Mouse (Mus musculus): ENCODE measurements around the gene Gys2. TPM values are rescaled to one million over a fixed set of nuclear protein-coding genes. Genes with fewer than 3 reads are reported as not detected.
A peak's percentile ranks its signal among the peaks of the same experiment; 100 is the strongest.

The Gys2 gene
- polyA plus RNA-seq, 1 experiment from 2014 or later = 0.11 TPM

DNA sequence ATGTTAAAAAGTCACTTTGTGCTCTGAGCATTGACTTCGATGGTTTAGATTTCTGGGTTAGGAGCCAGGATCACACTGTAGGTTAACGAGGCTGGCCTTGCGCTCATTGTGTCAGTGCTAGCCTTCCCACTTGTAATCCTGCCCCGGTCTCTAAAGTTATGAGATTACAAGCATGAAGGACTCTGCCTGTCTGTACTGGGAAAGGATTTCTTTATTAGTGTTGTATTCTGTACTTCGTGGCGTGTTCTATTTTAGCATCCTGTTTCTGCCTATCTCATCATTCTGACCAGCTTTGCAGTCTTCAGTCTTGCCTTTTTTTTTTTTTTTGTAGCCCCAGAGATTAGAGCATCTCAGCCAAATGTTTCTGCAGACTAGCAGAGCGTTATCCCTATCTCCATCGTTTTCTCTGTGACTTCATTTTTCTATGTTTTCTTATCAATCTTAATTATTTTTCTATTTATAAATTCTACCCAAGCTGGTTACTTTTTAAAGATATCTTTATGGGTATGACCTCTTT, 85.1 kb downstream of the Gys2 start:
- no peak for ATAC-seq (replicated peaks; ENCODE audit: extremely low read depth, insufficient read depth, low FRiP score)
- Histone ChIP-seq H3K4me1 (ENCODE audit: control insufficient read depth, insufficient read depth, low read length) (peaks cover 13% of the 10 kb centered on the region), H3K9ac (ENCODE audit: low read length) (peak overlapping the region; percentile 83), H3K4me3 (ENCODE audit: low read length) (peak overlapping the region; percentile 78), H3K27me3 (ENCODE audit: control insufficient read depth, insufficient read depth, low read length) (no peaks in the 10 kb centered on the region), H3K27ac (ENCODE audit: low read length) (no peak overlapping the region), H3K36me3 (ENCODE audit: control insufficient read depth, insufficient read depth) (no peaks in the 10 kb centered on the region), H3K4me2 (ENCODE audit: low read depth, low read length) (peak overlapping the region; percentile 77), H3K9me3 (replicated peaks; ENCODE audit: control insufficient read depth, low read length) (no peaks in the 10 kb centered on the region)
- WGBS = 7% methylated on average over 8 of the region's 8 CpGs

- peak within 1 kb of the TSS; percentile 91 for H3K4me2 ChIP-seq (ENCODE audit: low read depth, low read length)
- H3K4me1 ChIP-seq (ENCODE audit: control insufficient read depth, insufficient read depth, low read length) = peaks cover 13% of the 10 kb centered on the region
- no peaks in the 10 kb centered on the region for H3K9me3 ChIP-seq (replicated peaks; ENCODE audit: control insufficient read depth, low read length)
- H3K36me3 ChIP-seq (ENCODE audit: control insufficient read depth, insufficient read depth) = no peaks in the 10 kb centered on the region
- under 1% methylated on average over 79 of the region's 87 CpGs for WGBS
- ATAC-seq (replicated peaks; ENCODE audit: extremely low read depth, insufficient read depth, low FRiP score) = peak; percentile 100
- H3K4me3 ChIP-seq (ENCODE audit: low read length) = peak within 1 kb of the TSS; percentile 78
- no peaks in the 10 kb centered on the region for H3K27me3 ChIP-seq (ENCODE audit: control insufficient read depth, insufficient read depth, low read length)
- H3K9ac ChIP-seq (ENCODE audit: low read length) = peak within 1 kb of the TSS; percentile 83
- no peak within 1 kb of the TSS for H3K27ac ChIP-seq (ENCODE audit: low read length)
These were observed 85.7 kb downstream of the Gys2 start, which contains the start of the genes Recql and Golt1b for GRCm38 (mm10) chr6:142387011-142387754. Recql (minus strand) TSS chr6:142387087. Golt1b (plus strand) TSS chr6:142387221.

- peak; percentile 67 for ATAC-seq (replicated peaks; ENCODE audit: extremely low read depth, insufficient read depth, low FRiP score)
- Histone ChIP-seq H3K9me3 (replicated peaks; ENCODE audit: control insufficient read depth, low read length) (no peaks in the 10 kb centered on the region), H3K9ac (ENCODE audit: low read length) (peak overlapping the region; percentile 72), H3K36me3 (ENCODE audit: control insufficient read depth, insufficient read depth) (no peaks in the 10 kb centered on the region), H3K27me3 (ENCODE audit: control insufficient read depth, insufficient read depth, low read length) (no peaks in the 10 kb centered on the region), H3K4me2 (ENCODE audit: low read depth, low read length) (peak overlapping the region; percentile 91), H3K4me1 (ENCODE audit: control insufficient read depth, insufficient read depth, low read length) (peaks cover 13% of the 10 kb centered on the region), H3K27ac (ENCODE audit: low read length) (no peak overlapping the region), H3K4me3 (ENCODE audit: low read length) (peak overlapping the region; percentile 78)
- WGBS = 4% methylated on average over 31 of the region's 31 CpGs
These were observed 86.5 kb downstream of the Gys2 start for GRCm38 (mm10) chr6:142386285-142387010.

- Histone ChIP-seq H3K9ac (ENCODE audit: low read length) (no peak overlapping the region), H3K4me2 (ENCODE audit: low read depth, low read length) (no peak overlapping the region), H3K4me3 (ENCODE audit: low read length) (no peak overlapping the region), H3K27me3 (ENCODE audit: control insufficient read depth, insufficient read depth, low read length) (no peaks in the 10 kb centered on the region), H3K9me3 (replicated peaks; ENCODE audit: control insufficient read depth, low read length) (no peaks in the 10 kb centered on the region), H3K27ac (ENCODE audit: low read length) (no peak overlapping the region), H3K4me1 (ENCODE audit: control insufficient read depth, insufficient read depth, low read length) (peaks cover 13% of the 10 kb centered on the region), H3K36me3 (ENCODE audit: control insufficient read depth, insufficient read depth) (no peaks in the 10 kb centered on the region)
- 91% methylated on average over 9 of the region's 9 CpGs for WGBS
- ATAC-seq (replicated peaks; ENCODE audit: extremely low read depth, insufficient read depth, low FRiP score) = no peak
These were observed 88.4 kb downstream of the Gys2 start for GRCm38 (mm10) chr6:142384521-142384920.

- H3K4me1 ChIP-seq (ENCODE audit: control insufficient read depth, insufficient read depth, low read length) = peaks cover 4% of the 10 kb centered on the region
- no peak overlapping the region for H3K4me3 ChIP-seq (ENCODE audit: low read length)
- H3K27me3 ChIP-seq (ENCODE audit: control insufficient read depth, insufficient read depth, low read length) = no peaks in the 10 kb centered on the region
- no peak overlapping the region for H3K27ac ChIP-seq (ENCODE audit: low read length)
- ATAC-seq (replicated peaks; ENCODE audit: extremely low read depth, insufficient read depth, low FRiP score) = no peak
- WGBS = 89% methylated on average over 7 of the region's 7 CpGs
- peaks cover 4% of the 10 kb centered on the region; the same call in 1 of the 2 replicates for H3K36me3 ChIP-seq (ENCODE audit: control insufficient read depth, insufficient read depth)
- no peak overlapping the region for H3K9ac ChIP-seq (ENCODE audit: low read length)
- H3K9me3 ChIP-seq (replicated peaks; ENCODE audit: control insufficient read depth, low read length) = no peaks in the 10 kb centered on the region
- H3K4me2 ChIP-seq (ENCODE audit: low read depth, low read length) = no peak overlapping the region
These were observed 91.3 kb downstream of the Gys2 start for GRCm38 (mm10) chr6:142381615-142382014.

GRCm38 (mm10) chr6:142379961-142380360, 92.9 kb downstream of the Gys2 start:
- H3K4me1 ChIP-seq (ENCODE audit: control insufficient read depth, insufficient read depth, low read length) = no peaks in the 10 kb centered on the region
- H3K4me2 ChIP-seq (ENCODE audit: low read depth, low read length) = no peak overlapping the region
- no peaks in the 10 kb centered on the region for H3K9me3 ChIP-seq (replicated peaks; ENCODE audit: control insufficient read depth, low read length)
- no peaks in the 10 kb centered on the region for H3K27me3 ChIP-seq (ENCODE audit: control insufficient read depth, insufficient read depth, low read length)
- peaks cover 6% of the 10 kb centered on the region; the same call in 1 of the 2 replicates for H3K36me3 ChIP-seq (ENCODE audit: control insufficient read depth, insufficient read depth)
- H3K9ac ChIP-seq (ENCODE audit: low read length) = no peak overlapping the region
- no peak overlapping the region for H3K4me3 ChIP-seq (ENCODE audit: low read length)
- 78% methylated on average over 6 of the region's 6 CpGs for WGBS
- no peak for ATAC-seq (replicated peaks; ENCODE audit: extremely low read depth, insufficient read depth, low FRiP score)
- H3K27ac ChIP-seq (ENCODE audit: low read length) = no peak overlapping the region

DNA sequence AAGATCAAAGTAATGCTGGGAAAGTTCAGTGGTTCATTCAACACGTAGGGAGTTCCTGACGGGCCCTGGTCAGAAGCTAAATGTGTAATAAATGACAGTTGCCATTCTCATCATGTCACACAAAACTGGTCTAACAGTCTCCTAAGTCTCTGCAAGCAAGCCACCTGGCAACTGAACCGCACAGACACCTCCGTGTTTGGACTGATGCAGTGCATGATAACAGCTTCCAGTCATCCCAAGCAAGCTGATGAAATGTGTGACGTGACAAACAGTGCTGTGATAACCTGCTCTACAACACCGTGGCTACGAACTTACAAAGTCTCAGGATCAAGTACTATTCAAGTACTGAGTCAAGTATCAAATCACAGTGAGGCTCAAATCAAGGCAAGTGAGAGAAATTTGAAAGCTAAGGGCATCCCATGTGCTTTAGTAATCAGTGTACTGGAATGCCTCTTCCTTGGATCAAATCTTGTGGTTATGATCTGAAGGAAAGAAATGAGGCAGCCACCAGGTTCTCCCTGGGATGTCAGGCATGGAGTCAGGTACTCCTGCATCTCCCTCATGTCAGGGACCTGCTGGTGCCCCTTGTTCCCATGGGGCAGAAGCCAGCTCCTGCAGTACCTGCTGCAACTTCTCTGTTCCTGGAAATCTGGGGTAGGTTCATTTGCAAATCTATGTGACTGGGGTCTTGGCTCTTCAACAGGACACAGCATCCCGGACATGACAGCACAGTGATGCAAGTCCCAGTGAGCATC, 94.2 kb downstream of the Gys2 start:
- ATAC-seq (replicated peaks; ENCODE audit: extremely low read depth, insufficient read depth, low FRiP score) = no peak
- no peak overlapping the region for H3K4me2 ChIP-seq (ENCODE audit: low read depth, low read length)
- no peaks in the 10 kb centered on the region for H3K9me3 ChIP-seq (replicated peaks; ENCODE audit: control insufficient read depth, low read length)
- peaks cover 13% of the 10 kb centered on the region for H3K36me3 ChIP-seq (ENCODE audit: control insufficient read depth, insufficient read depth)
- no peak overlapping the region for H3K4me3 ChIP-seq (ENCODE audit: low read length)
- no peaks in the 10 kb centered on the region for H3K4me1 ChIP-seq (ENCODE audit: control insufficient read depth, insufficient read depth, low read length)
- 75% methylated on average over 8 of the region's 8 CpGs for WGBS
- no peak overlapping the region for H3K9ac ChIP-seq (ENCODE audit: low read length)
- no peak overlapping the region for H3K27ac ChIP-seq (ENCODE audit: low read length)
- no peaks in the 10 kb centered on the region for H3K27me3 ChIP-seq (ENCODE audit: control insufficient read depth, insufficient read depth, low read length)

DNA sequence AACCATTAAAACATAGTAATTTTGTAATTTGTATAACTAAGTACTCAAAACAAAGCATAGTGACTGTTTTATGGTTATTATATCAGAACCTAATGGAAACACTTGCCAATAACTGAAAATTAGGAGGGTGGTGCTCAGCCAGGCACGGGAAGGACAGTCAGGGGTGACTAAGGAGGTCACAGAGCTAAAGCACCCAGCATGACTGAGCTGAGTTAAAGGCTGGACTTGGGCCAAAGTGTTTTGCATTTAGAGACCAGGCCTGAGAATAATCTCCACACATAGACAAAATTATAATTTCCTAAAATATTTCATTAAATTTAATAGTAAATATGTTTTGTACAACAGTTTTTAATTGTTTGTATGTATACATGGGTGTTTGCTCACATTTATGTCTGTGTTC, 95.8 kb downstream of the Gys2 start:
- Histone ChIP-seq H3K36me3 (ENCODE audit: control insufficient read depth, insufficient read depth) (peaks cover 20% of the 10 kb centered on the region), H3K4me2 (ENCODE audit: low read depth, low read length) (no peak overlapping the region), H3K27ac (ENCODE audit: low read length) (no peak overlapping the region), H3K9ac (ENCODE audit: low read length) (no peak overlapping the region), H3K9me3 (replicated peaks; ENCODE audit: control insufficient read depth, low read length) (no peaks in the 10 kb centered on the region), H3K4me1 (ENCODE audit: control insufficient read depth, insufficient read depth, low read length) (no peaks in the 10 kb centered on the region), H3K4me3 (ENCODE audit: low read length) (no peak overlapping the region), H3K27me3 (ENCODE audit: control insufficient read depth, insufficient read depth, low read length) (no peaks in the 10 kb centered on the region)
- 74% methylated on average over 1 of the region's 1 CpGs for WGBS
- no peak for ATAC-seq (replicated peaks; ENCODE audit: extremely low read depth, insufficient read depth, low FRiP score)

Measured in heart, embryonic 16.5 days (tissue).